Mouse (Mus musculus): ENCODE results near the gene Ifnl3.
"Not testable (repeated sequence)": the region's sequence is repeated elsewhere in the genome, so short reads cannot be mapped to it uniquely, and the experiment has no call there.

Ifnl3 gene

GRCm38 (mm10) chr7:28522536-28522935, at the start of gene Ifnl3:
Gene Ifnl3, plus strand, starts transcription at chr7:28522836.
- in situ Hi-C loops (cut with MboI; ENCODE audit: unreplicated experiment in 2 of 2), result not testable (repeated sequence)

GRCm38 (mm10) chr7:28476191-28476590, 46.4 kb upstream of the Ifnl3 start:
- in situ Hi-C loops (cut with MboI; ENCODE audit: unreplicated experiment in 2 of 2), result loop anchor here in 1 of 2 experiments (25.0 kb wide), 1 partner anchor 1086 kb away; no protein-coding TSS in a partner anchor

GRCm38 (mm10) chr7:28477363-28477762, 45.3 kb upstream of the Ifnl3 start:
- in situ Hi-C loops (cut with MboI; ENCODE audit: unreplicated experiment in 2 of 2), result loop anchor here in 1 of 2 experiments (25.0 kb wide), 1 partner anchor 1085 kb away; no protein-coding TSS in a partner anchor

- in situ Hi-C loops (cut with MboI; ENCODE audit: unreplicated experiment in 2 of 2), result loop anchor here in 1 of 2 experiments (25.0 kb wide), 1 partner anchor 1083 kb away; no protein-coding TSS in a partner anchor
Observed at GRCm38 (mm10) chr7:28478854-28479253, 43.8 kb upstream of the Ifnl3 start.

GRCm38 (mm10) chr7:28482854-28483253, 39.8 kb upstream of the Ifnl3 start:
- in situ Hi-C loops (cut with MboI; ENCODE audit: unreplicated experiment in 2 of 2), result loop anchor here in 1 of 2 experiments (25.0 kb wide), 1 partner anchor 1079 kb away; no protein-coding TSS in a partner anchor

GRCm38 (mm10) chr7:28484192-28484591, 38.4 kb upstream of the Ifnl3 start:
- in situ Hi-C loops (cut with MboI; ENCODE audit: unreplicated experiment in 2 of 2), result loop anchor here in 1 of 2 experiments (25.0 kb wide), 1 partner anchor 1078 kb away; no protein-coding TSS in a partner anchor

GRCm38 (mm10) chr7:28488030-28488491, 34.6 kb upstream of the Ifnl3 start:
- in situ Hi-C loops (cut with MboI; ENCODE audit: unreplicated experiment in 2 of 2), result loop anchor here in 1 of 2 experiments (25.0 kb wide), 1 partner anchor 1074 kb away; no protein-coding TSS in a partner anchor

GRCm38 (mm10) chr7:28490410-28490809, 32.2 kb upstream of the Ifnl3 start:
- in situ Hi-C loops (cut with MboI; ENCODE audit: unreplicated experiment in 2 of 2), result loop anchor here in 1 of 2 experiments (25.0 kb wide), 1 partner anchor 1072 kb away; no protein-coding TSS in a partner anchor

GRCm38 (mm10) chr7:28490903-28491302, 31.7 kb upstream of the Ifnl3 start:
- in situ Hi-C loops (cut with MboI; ENCODE audit: unreplicated experiment in 2 of 2), result loop anchor here in 1 of 2 experiments (25.0 kb wide), 1 partner anchor 1071 kb away; no protein-coding TSS in a partner anchor

- in situ Hi-C loops (cut with MboI; ENCODE audit: unreplicated experiment in 2 of 2), result loop anchor here in 1 of 2 experiments (25.0 kb wide), 1 partner anchor 1070 kb away; no protein-coding TSS in a partner anchor
Observed at GRCm38 (mm10) chr7:28492310-28492709, 30.3 kb upstream of the Ifnl3 start.

GRCm38 (mm10) chr7:28495426-28495825, 27.2 kb upstream of the Ifnl3 start:
- in situ Hi-C loops (cut with MboI; ENCODE audit: unreplicated experiment in 2 of 2), result loop anchor here in 1 of 2 experiments (25.0 kb wide), 1 partner anchor 1067 kb away; no protein-coding TSS in a partner anchor

- in situ Hi-C loops (cut with MboI; ENCODE audit: unreplicated experiment in 2 of 2), result no loop called here
Observed at GRCm38 (mm10) chr7:28505585-28505984, 17.1 kb upstream of the Ifnl3 start.

- in situ Hi-C loops (cut with MboI; ENCODE audit: unreplicated experiment in 2 of 2), result not testable (repeated sequence)
Observed at GRCm38 (mm10) chr7:28509121-28509520, 13.5 kb upstream of the Ifnl3 start.

- in situ Hi-C loops (cut with MboI; ENCODE audit: unreplicated experiment in 2 of 2), result not testable (repeated sequence)
Observed at GRCm38 (mm10) chr7:28510405-28510974, 12.1 kb upstream of the Ifnl3 start, which contains the start of gene Ifnl2. Gene Ifnl2, minus strand, starts transcription at chr7:28510455.

GRCm38 (mm10) chr7:28511441-28511840, 11.2 kb upstream of the Ifnl3 start:
- in situ Hi-C loops (cut with MboI; ENCODE audit: unreplicated experiment in 2 of 2), result no loop called here

GRCm38 (mm10) chr7:28527922-28528719, 5.5 kb downstream of the Ifnl3 start:
- in situ Hi-C loops (cut with MboI; ENCODE audit: unreplicated experiment in 2 of 2), result loop anchor here in 1 of 2 experiments (5.0 kb wide), 2 partner anchors 74 to 81 kb away; no protein-coding TSS in a partner anchor

GRCm38 (mm10) chr7:28532005-28532404, 9.4 kb downstream of the Ifnl3 start:
- in situ Hi-C loops (cut with MboI; ENCODE audit: unreplicated experiment in 2 of 2), result loop anchor here in 1 of 2 experiments (5.0 kb wide), 1 partner anchor 85 kb away; no protein-coding TSS in a partner anchor

GRCm38 (mm10) chr7:28538886-28539285, 16.2 kb downstream of the Ifnl3 start:
- in situ Hi-C loops (cut with MboI; ENCODE audit: unreplicated experiment in 2 of 2), result not testable (repeated sequence)

GRCm38 (mm10) chr7:28540526-28540925, 17.9 kb downstream of the Ifnl3 start, which contains the start of gene Sycn:
Gene Sycn, plus strand, starts transcription at chr7:28540885.
- in situ Hi-C loops (cut with MboI; ENCODE audit: unreplicated experiment in 2 of 2), result no loop called here

GRCm38 (mm10) chr7:28544051-28544601, 21.5 kb downstream of the Ifnl3 start:
- in situ Hi-C loops (cut with MboI; ENCODE audit: unreplicated experiment in 2 of 2), result no loop called here
